Mouse (Mus musculus) E14TG2a.4 (cell line): Measurements from ENCODE around the gene Mettl7a1.

ENCODE experiments used
- CTCF ChIP-seq: conservative IDR thresholded peaks from 2 replicates; pipeline ENCODE4 v1.5.1; 2014; ENCODE audit warnings: low read length
- NANOG ChIP-seq: IDR thresholded peaks from 2 replicates; pipeline ENCODE4 v1.6.1; 2014; ENCODE audit warnings: borderline replicate concordance, low read length, mixed read lengths

DNA sequence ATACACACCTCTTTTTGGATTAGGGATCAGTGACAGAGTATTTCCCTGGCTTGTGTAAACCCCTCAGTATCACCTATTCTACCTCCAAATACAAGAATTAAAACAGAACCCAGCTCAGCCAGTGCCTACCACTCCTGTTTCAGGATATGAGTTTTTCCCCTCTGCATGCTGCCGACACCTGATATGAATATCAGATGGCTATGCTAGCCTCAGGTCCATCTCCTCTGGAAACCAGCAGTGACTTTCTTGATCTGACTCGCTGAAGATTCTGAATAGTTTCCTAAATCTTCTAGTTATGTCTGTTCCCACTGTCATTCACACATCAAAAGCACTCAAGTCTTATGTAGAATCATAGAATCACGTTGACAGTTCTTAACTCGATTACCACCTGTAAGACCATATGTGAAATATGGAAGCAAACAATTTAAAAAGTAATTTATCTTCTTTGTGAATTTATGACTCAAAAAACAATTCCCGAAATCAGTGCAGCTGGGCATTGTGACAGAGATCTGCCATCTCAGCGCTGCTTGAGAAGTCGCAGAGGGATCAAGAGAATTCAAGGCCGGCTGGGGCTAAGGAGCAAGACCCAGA, 417 bp upstream of the Mettl7a1 start:
- TF ChIP-seq CTCF (no peak), NANOG (no peak)
